In genomic region chr1:19565755-19566154, GRCm38 (mm10) we compare ENCODE assay signal across 21 mouse cellular contexts.
"Had no signal": no experiment of that assay in that cellular context is flagged by ENCODE, and none has a peak within 500 bp of the region (broad histone marks: within the 10 kb centered on the region; RNA-seq: fewer than 3 reads in every experiment).

No protein-coding gene starts in this region.

- H3K27ac ChIP-seq: layer of hippocampus, adult 2 months; limb, embryonic 12.5 days; limb, embryonic 15.5 days; liver, embryonic 14.5 days; lung, embryonic 15.5 days; neural tube, embryonic 12.5 days; neural tube, embryonic 15.5 days had no signal

- H3K9me3 ChIP-seq: limb, embryonic 12.5 days; limb, embryonic 15.5 days; lung, embryonic 15.5 days; neural tube, embryonic 12.5 days; neural tube, embryonic 15.5 days had no signal

- DNase-seq: kidney, adult 18-20 months; kidney, adult 9 months; kidney, postnatal 14 days; layer of hippocampus, adult 9-11 months; left cerebral cortex, postnatal 4 days; liver, postnatal 0 days; lung, postnatal 14 days; lung, postnatal 4 days; right cerebral cortex, adult 18-20 months; right cerebral cortex, postnatal 14 days; thymus, adult 18-20 months; thymus, postnatal 36 days had no signal

- H3K9ac ChIP-seq: limb, embryonic 12.5 days; limb, embryonic 15.5 days; liver, embryonic 14.5 days; liver, postnatal 0 days; lung, embryonic 15.5 days; neural tube, embryonic 12.5 days; neural tube, embryonic 15.5 days had no signal

- H3K4me1 ChIP-seq: lung, embryonic 15.5 days; neural tube, embryonic 12.5 days; neural tube, embryonic 15.5 days had no signal

- H3K4me3 ChIP-seq: layer of hippocampus, adult 2 months; limb, embryonic 12.5 days; limb, embryonic 15.5 days; lung, embryonic 15.5 days; neural tube, embryonic 12.5 days; neural tube, embryonic 15.5 days had no signal

- ATAC-seq: intestine, embryonic 16.5 days; liver, postnatal 0 days had no signal

- H3K27me3 ChIP-seq: limb, embryonic 12.5 days; limb, embryonic 15.5 days; lung, embryonic 15.5 days; neural tube, embryonic 12.5 days; neural tube, embryonic 15.5 days had no signal

- H3K4me2 ChIP-seq: limb, embryonic 12.5 days; limb, embryonic 15.5 days; liver, embryonic 11.5 days; lung, embryonic 15.5 days; neural tube, embryonic 12.5 days; neural tube, embryonic 15.5 days had no signal

- H3K36me3 ChIP-seq: limb, embryonic 12.5 days; limb, embryonic 15.5 days; lung, embryonic 15.5 days; neural tube, embryonic 12.5 days; neural tube, embryonic 15.5 days had no signal
